Mouse (Mus musculus): ENCODE measurements around the gene Mepce. TPM values are rescaled to one million over a fixed set of nuclear protein-coding genes. Genes with fewer than 3 reads are reported as not detected.
"Not testable (repeated sequence)": the region's sequence is repeated elsewhere in the genome, so short reads cannot be mapped to it uniquely, and the experiment has no call there.

Mepce gene
- 11.3 and 11.8 TPM in 2 replicates for polyA plus RNA-seq (2016; fragmentation: Nextera tagmentation; extraction: Ambion mirVana)

- H3K9me3 ChIP-seq (replicated peaks) = no peaks in the 10 kb centered on the region
- H3K4me1 ChIP-seq = peaks cover 37% of the 10 kb centered on the region
- peak; percentile 96 for DNase-seq (ENCODE audit: low spot score)
- peaks cover 15% of the 10 kb centered on the region for H3K27me3 ChIP-seq (ENCODE audit: low read depth, poor library complexity, severe bottlenecking)
- under 1% methylated on average over 48 of the region's 48 CpGs for WGBS
- peaks cover 30% of the 10 kb centered on the region for H3K36me3 ChIP-seq
- H3K4me3 ChIP-seq = peak within 1 kb of the TSS; percentile 91
- peak within 1 kb of the TSS; percentile 97 for H3K27ac ChIP-seq
These were observed at the start of gene Mepce, which contains the start of gene Zcwpw1 for GRCm38 (mm10) chr5:137787151-137787928. TSS of gene Mepce (minus strand) at chr5:137787655. TSS of gene Zcwpw1 (plus strand) at chr5:137787798.

DNA sequence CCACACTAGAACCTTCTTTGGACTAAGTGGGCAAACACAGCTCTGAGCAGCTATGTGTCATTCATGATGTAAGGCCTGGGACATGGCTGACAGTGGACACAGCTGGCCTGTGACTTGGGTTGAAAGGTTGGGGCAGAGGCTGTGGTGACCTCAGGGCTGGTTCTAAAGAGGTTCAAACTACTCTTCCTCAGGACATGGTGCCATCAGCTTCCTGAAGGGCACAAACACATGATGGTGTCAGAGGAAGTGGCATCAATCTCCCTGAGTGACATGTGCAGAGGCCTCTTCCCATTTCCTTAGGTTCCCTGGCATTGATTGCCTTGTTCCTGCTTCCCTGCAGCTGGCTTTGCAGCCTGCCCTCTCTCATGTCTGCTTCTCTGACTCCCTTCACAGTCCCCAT is 49.7 kb upstream of the Mepce start:
- H3K27me3 ChIP-seq (ENCODE audit: low read depth, poor library complexity, severe bottlenecking); H3K4me3 ChIP-seq; H3K36me3 ChIP-seq; H3K27ac ChIP-seq; H3K9me3 ChIP-seq (replicated peaks); DNase-seq (ENCODE audit: low spot score); H3K4me1 ChIP-seq: not testable (repeated sequence)

DNA sequence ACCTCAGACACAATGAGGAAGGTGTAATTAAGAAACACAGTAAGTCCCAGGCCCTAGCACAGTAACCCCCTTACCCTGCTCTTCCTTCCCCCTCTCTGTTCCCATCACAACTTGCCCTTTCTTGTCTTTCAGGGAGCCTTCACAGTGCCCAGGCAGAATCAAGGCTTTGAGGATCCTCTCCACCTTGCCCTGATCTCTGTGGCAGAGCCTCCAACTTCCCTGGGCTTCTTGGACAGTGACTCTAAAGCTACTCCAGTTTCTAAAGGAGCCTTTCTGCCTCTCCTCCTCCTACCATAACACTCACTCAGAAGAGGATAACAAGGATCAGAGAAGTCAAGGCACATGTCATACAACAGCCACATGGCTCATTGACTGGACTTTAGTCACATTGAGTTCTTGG is 49.2 kb upstream of the Mepce start:
- Histone ChIP-seq H3K4me3 (no peak overlapping the region), H3K36me3 (no peaks in the 10 kb centered on the region), H3K9me3 (replicated peaks) (no peaks in the 10 kb centered on the region), H3K27ac (no peak overlapping the region), H3K27me3 (ENCODE audit: low read depth, poor library complexity, severe bottlenecking) (no peaks in the 10 kb centered on the region), H3K4me1 (no peaks in the 10 kb centered on the region)
- DNase-seq (ENCODE audit: low spot score) = no peak

GRCm38 (mm10) chr5:137835966-137836520 is 48.6 kb upstream of the Mepce start, which contains the start of gene Pilra:
TSS of gene Pilra (minus strand) at chr5:137836281.
- not testable (repeated sequence) for H3K36me3 ChIP-seq; H3K4me1 ChIP-seq; H3K9me3 ChIP-seq (replicated peaks); H3K27ac ChIP-seq; H3K27me3 ChIP-seq (ENCODE audit: low read depth, poor library complexity, severe bottlenecking); H3K4me3 ChIP-seq; DNase-seq (ENCODE audit: low spot score)
- 81% methylated on average over 2 of the region's 2 CpGs for WGBS

DNA sequence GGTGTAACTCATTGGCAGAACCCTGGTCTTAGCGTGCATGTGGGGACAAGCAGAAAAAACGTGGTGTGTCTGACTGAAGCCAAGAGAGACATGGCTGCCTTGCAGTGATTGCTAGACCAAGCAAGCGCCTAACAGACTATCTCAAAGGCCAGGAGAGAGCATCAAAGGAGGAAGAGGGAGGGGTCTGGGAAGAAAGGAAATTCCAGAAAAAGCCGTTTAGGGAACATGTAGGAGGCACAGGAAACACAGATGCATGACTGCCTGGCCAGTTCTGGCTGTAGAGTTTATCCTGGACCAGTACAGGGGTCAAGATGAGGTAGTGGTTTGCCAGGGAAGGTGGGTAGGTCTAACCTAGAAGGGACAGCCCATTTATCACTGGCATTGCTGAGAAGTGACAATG is 46.0 kb upstream of the Mepce start:
- WGBS = 63% methylated on average over 4 of the region's 4 CpGs

GRCm38 (mm10) chr5:137831506-137831905 is 44.1 kb upstream of the Mepce start:
- 81% methylated on average over 6 of the region's 6 CpGs for WGBS
- Histone ChIP-seq H3K4me1 (no peaks in the 10 kb centered on the region), H3K9me3 (replicated peaks) (no peaks in the 10 kb centered on the region), H3K36me3 (no peaks in the 10 kb centered on the region), H3K4me3 (no peak overlapping the region), H3K27me3 (ENCODE audit: low read depth, poor library complexity, severe bottlenecking) (no peaks in the 10 kb centered on the region), H3K27ac (no peak overlapping the region)
- no peak for DNase-seq (ENCODE audit: low spot score)

More for the DNA sequence above, 46.0 kb upstream of the Mepce start:
- H3K27ac ChIP-seq = no peak overlapping the region
- no peak overlapping the region for H3K4me3 ChIP-seq
- no peaks in the 10 kb centered on the region for H3K27me3 ChIP-seq (ENCODE audit: low read depth, poor library complexity, severe bottlenecking)
- H3K9me3 ChIP-seq (replicated peaks) = no peaks in the 10 kb centered on the region
- no peaks in the 10 kb centered on the region for H3K4me1 ChIP-seq
- no peak for DNase-seq (ENCODE audit: low spot score)
- no peaks in the 10 kb centered on the region for H3K36me3 ChIP-seq

- Histone ChIP-seq H3K27me3 (ENCODE audit: low read depth, poor library complexity, severe bottlenecking) (no peaks in the 10 kb centered on the region), H3K27ac (no peak overlapping the region), H3K36me3 (no peaks in the 10 kb centered on the region), H3K4me1 (no peaks in the 10 kb centered on the region), H3K4me3 (no peak overlapping the region), H3K9me3 (replicated peaks) (no peaks in the 10 kb centered on the region)
- DNase-seq (ENCODE audit: low spot score) = no peak
- WGBS = 88% methylated on average over 4 of the region's 4 CpGs
These were observed 43.7 kb upstream of the Mepce start for GRCm38 (mm10) chr5:137831106-137831505.

DNA sequence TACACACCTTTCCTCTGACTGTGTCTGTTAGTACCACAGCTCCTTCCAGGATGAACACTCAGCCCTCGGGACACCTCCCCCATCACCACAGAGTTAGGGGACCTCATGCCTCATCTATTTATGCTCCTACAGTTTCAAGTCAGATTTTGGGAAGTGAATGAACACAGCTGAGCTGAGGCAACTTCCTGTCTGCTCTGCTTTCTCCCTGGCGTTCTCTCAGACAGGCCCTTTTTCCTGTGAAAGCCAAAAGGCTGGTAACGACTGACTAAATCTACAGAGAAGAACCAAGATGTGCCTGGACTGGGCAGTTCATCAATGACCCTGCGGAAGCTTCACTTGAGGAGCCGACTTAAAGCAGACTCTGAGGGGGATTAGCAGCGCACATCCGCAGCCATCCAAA is 42.8 kb upstream of the Mepce start:
- H3K4me1 ChIP-seq = no peaks in the 10 kb centered on the region
- no peak overlapping the region for H3K27ac ChIP-seq
- no peak overlapping the region for H3K4me3 ChIP-seq
- 89% methylated on average over 7 of the region's 7 CpGs for WGBS
- no peaks in the 10 kb centered on the region for H3K9me3 ChIP-seq (replicated peaks)
- no peaks in the 10 kb centered on the region for H3K36me3 ChIP-seq
- DNase-seq (ENCODE audit: low spot score) = no peak
- H3K27me3 ChIP-seq (ENCODE audit: low read depth, poor library complexity, severe bottlenecking) = no peaks in the 10 kb centered on the region

DNA sequence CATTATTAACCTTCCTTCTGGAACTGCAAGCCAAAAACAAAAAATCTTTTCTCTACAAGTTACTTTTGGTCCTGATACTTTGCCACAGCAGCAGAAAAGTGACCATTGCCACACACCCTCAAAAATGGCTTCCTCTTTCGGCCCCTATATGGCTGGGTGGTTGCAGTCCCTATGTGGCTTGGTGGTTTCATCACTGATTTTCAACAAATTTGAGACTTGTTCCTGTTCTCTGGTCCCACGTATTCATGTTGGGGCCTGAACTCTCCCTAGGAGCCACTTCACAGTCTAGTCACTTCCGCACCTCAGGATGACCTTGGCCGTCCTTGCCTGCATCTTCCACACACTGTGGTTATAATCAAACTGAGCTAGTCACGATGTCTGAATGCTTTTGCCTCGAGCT is 41.2 kb upstream of the Mepce start:
- Histone ChIP-seq H3K4me1 (no peaks in the 10 kb centered on the region), H3K9me3 (replicated peaks) (no peaks in the 10 kb centered on the region), H3K27me3 (ENCODE audit: low read depth, poor library complexity, severe bottlenecking) (no peaks in the 10 kb centered on the region), H3K27ac (no peak overlapping the region), H3K36me3 (no peaks in the 10 kb centered on the region), H3K4me3 (no peak overlapping the region)
- WGBS = 89% methylated on average over 6 of the region's 6 CpGs
- no peak for DNase-seq (ENCODE audit: low spot score)

GRCm38 (mm10) chr5:137826421-137826820 is 39.0 kb upstream of the Mepce start:
- Histone ChIP-seq H3K9me3 (replicated peaks) (no peaks in the 10 kb centered on the region), H3K27me3 (ENCODE audit: low read depth, poor library complexity, severe bottlenecking) (no peaks in the 10 kb centered on the region), H3K36me3 (no peaks in the 10 kb centered on the region), H3K27ac (no peak overlapping the region), H3K4me1 (no peaks in the 10 kb centered on the region), H3K4me3 (no peak overlapping the region)
- WGBS = 61% methylated on average over 7 of the region's 7 CpGs
- DNase-seq (ENCODE audit: low spot score) = no peak

DNA sequence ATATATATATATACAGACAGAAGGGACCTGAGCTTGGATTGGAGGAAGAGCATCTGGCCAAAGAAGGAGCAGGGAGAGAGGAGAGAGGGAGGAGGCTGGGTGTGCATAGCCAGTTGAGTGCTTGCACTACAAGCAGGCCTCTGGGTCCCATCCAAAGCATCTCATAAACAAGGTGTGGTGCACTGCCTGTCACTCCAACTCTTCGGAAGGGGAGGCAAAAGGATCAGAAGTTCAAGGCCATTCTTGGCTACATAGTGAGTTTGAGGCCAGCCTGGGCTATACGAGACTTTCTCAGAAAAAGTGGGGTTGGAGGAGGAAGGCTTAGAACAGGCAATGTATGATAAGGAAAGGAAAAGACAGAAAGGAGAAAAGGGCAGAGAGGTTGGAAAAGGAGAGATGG is 38.5 kb upstream of the Mepce start:
- Histone ChIP-seq H3K4me3 (no peak overlapping the region), H3K4me1 (no peaks in the 10 kb centered on the region), H3K36me3 (no peaks in the 10 kb centered on the region), H3K27ac (no peak overlapping the region), H3K27me3 (ENCODE audit: low read depth, poor library complexity, severe bottlenecking) (no peaks in the 10 kb centered on the region), H3K9me3 (replicated peaks) (no peaks in the 10 kb centered on the region)
- 80% methylated on average over 2 of the region's 2 CpGs for whole genome bisulfite sequencing
- no peak for DNase-seq (ENCODE audit: low spot score)

GRCm38 (mm10) chr5:137825030-137825429 is 37.6 kb upstream of the Mepce start:
- 95% methylated on average over 3 of the region's 3 CpGs for WGBS

GRCm38 (mm10) chr5:137823455-137824045 is 36.1 kb upstream of the Mepce start:
- DNase-seq (ENCODE audit: low spot score) = no peak
- no peak overlapping the region for H3K4me3 ChIP-seq
- 90% methylated on average over 6 of the region's 6 CpGs for WGBS

More at GRCm38 (mm10) chr5:137825030-137825429, 37.6 kb upstream of the Mepce start:
- no peaks in the 10 kb centered on the region for H3K36me3 ChIP-seq
- H3K9me3 ChIP-seq (replicated peaks) = no peaks in the 10 kb centered on the region
- no peak overlapping the region for H3K27ac ChIP-seq
- no peak for DNase-seq (ENCODE audit: low spot score)
- no peaks in the 10 kb centered on the region for H3K4me1 ChIP-seq
- no peak overlapping the region for H3K4me3 ChIP-seq
- H3K27me3 ChIP-seq (ENCODE audit: low read depth, poor library complexity, severe bottlenecking) = no peaks in the 10 kb centered on the region

More at GRCm38 (mm10) chr5:137823455-137824045, 36.1 kb upstream of the Mepce start:
- no peaks in the 10 kb centered on the region for H3K27me3 ChIP-seq (ENCODE audit: low read depth, poor library complexity, severe bottlenecking)
- no peaks in the 10 kb centered on the region for H3K36me3 ChIP-seq
- no peaks in the 10 kb centered on the region for H3K9me3 ChIP-seq (replicated peaks)
- H3K27ac ChIP-seq = no peak overlapping the region
- H3K4me1 ChIP-seq = no peaks in the 10 kb centered on the region

Data from limb, embryonic 10.5 days (tissue).